Mouse (Mus musculus) embryonic fibroblast, embryonic 13.5 days (primary cell): Measurements from ENCODE around the gene Tmprss2. TPM values are rescaled to one million over a fixed set of nuclear protein-coding genes. Genes with fewer than 3 reads are reported as not detected.

Experiments used
- H3K27ac ChIP-seq: 2 replicates; pipeline ENCODE4 v1.5.1; 2012; ENCODE audit warnings: low read length, control low read depth, inconsistent platforms; ENCODE audit not compliant: insufficient read depth
- H3K4me1 ChIP-seq: 2 replicates; pipeline ENCODE4 v1.6.1; 2011; ENCODE audit warnings: low read length; ENCODE audit not compliant: control insufficient read depth, insufficient read depth
- H3K4me3 ChIP-seq: 2 replicates; pipeline ENCODE4 v1.5.1; 2011; ENCODE audit warnings: mild to moderate bottlenecking, control low read depth, low read length; ENCODE audit not compliant: insufficient read depth
- CTCF ChIP-seq: IDR thresholded peaks from 2 replicates; pipeline ENCODE4 v1.5.1; 2011; ENCODE audit warnings: mild to moderate bottlenecking, control low read depth, low read length, moderate library complexity, borderline replicate concordance; ENCODE audit not compliant: insufficient read depth
- POLR2A ChIP-seq: IDR thresholded peaks from 2 replicates; pipeline ENCODE4 v1.6.1; 2011; ENCODE audit warnings: low read depth, mild to moderate bottlenecking, control low read depth, low read length, moderate library complexity
- polyA plus RNA-seq: library from polyadenylated mRNA; stranded (reverse); fragments of >200 nt; gene quantifications from 2 replicates; pipeline ENCODE4 v1.2.4, GENCODE M21; 2011; ENCODE audit warnings: low read depth; ENCODE audit not compliant: missing spikeins, insufficient read length

Gene Tmprss2
- polyA plus RNA-seq, 1 experiment, result not detected

- TF ChIP-seq CTCF, result no peak
- TF ChIP-seq POLR2A, result no peak
- Histone ChIP-seq H3K4me3 (no peak overlapping the region), H3K4me1 (no peaks in the 10 kb centered on the region)
These were observed 1.0 kb upstream of the Tmprss2 start for GRCm38 (mm10) chr16:97612009-97612408.

GRCm38 (mm10) chr16:97610246-97610645 is 749 bp downstream of the Tmprss2 start:
- no peak overlapping the region; the same call in 1 of the 2 replicates for H3K4me3 ChIP-seq
- no peak overlapping the region for H3K27ac ChIP-seq
- TF ChIP-seq POLR2A (no peak), CTCF (no peak)
- no peaks in the 10 kb centered on the region for H3K4me1 ChIP-seq

More at GRCm38 (mm10) chr16:97612009-97612408, 1.0 kb upstream of the Tmprss2 start:
- H3K27ac ChIP-seq, result no peak overlapping the region

- no peak overlapping the region for H3K4me3 ChIP-seq
- H3K4me1 ChIP-seq, result no peaks in the 10 kb centered on the region
- no peak for TF ChIP-seq POLR2A
- no peak for TF ChIP-seq CTCF
- H3K27ac ChIP-seq, result no peak overlapping the region
These were observed 1.3 kb downstream of the Tmprss2 start for GRCm38 (mm10) chr16:97609676-97610075.

GRCm38 (mm10) chr16:97607956-97608355 is 3.0 kb downstream of the Tmprss2 start:
- no peak overlapping the region for H3K27ac ChIP-seq
- H3K4me1 ChIP-seq, result no peaks in the 10 kb centered on the region
- TF ChIP-seq CTCF (no peak), POLR2A (no peak)
- H3K4me3 ChIP-seq, result no peak overlapping the region

- Histone ChIP-seq H3K27ac (no peak overlapping the region), H3K4me3 (no peak overlapping the region), H3K4me1 (no peaks in the 10 kb centered on the region)
- no peak for TF ChIP-seq CTCF
- no peak for TF ChIP-seq POLR2A
These were observed 4.2 kb downstream of the Tmprss2 start for GRCm38 (mm10) chr16:97606829-97607228.

- TF ChIP-seq POLR2A (no peak), CTCF (no peak)
- H3K4me1 ChIP-seq, result no peaks in the 10 kb centered on the region
- no peak overlapping the region for H3K27ac ChIP-seq
- H3K4me3 ChIP-seq, result no peak overlapping the region
These were observed 4.9 kb downstream of the Tmprss2 start for GRCm38 (mm10) chr16:97605957-97606721.

- Histone ChIP-seq H3K27ac (no peak overlapping the region), H3K4me1 (no peaks in the 10 kb centered on the region), H3K4me3 (no peak overlapping the region)
- TF ChIP-seq CTCF (no peak), POLR2A (no peak)
These were observed 8.7 kb downstream of the Tmprss2 start for GRCm38 (mm10) chr16:97602256-97602655.

- no peak overlapping the region for H3K27ac ChIP-seq
- TF ChIP-seq CTCF (no peak), POLR2A (no peak)
These were observed 10.4 kb downstream of the Tmprss2 start for GRCm38 (mm10) chr16:97600591-97600990.

GRCm38 (mm10) chr16:97598046-97598445 is 12.9 kb downstream of the Tmprss2 start:
- Histone ChIP-seq H3K27ac (no peak overlapping the region), H3K4me3 (no peak overlapping the region), H3K4me1 (no peaks in the 10 kb centered on the region)
- TF ChIP-seq CTCF (no peak), POLR2A (no peak)

More at GRCm38 (mm10) chr16:97600591-97600990, 10.4 kb downstream of the Tmprss2 start:
- no peaks in the 10 kb centered on the region for H3K4me1 ChIP-seq
- H3K4me3 ChIP-seq, result no peak overlapping the region

- Histone ChIP-seq H3K4me3 (no peak overlapping the region), H3K4me1 (no peaks in the 10 kb centered on the region), H3K27ac (no peak overlapping the region)
- TF ChIP-seq CTCF, result no peak
- TF ChIP-seq POLR2A, result no peak
These were observed 17.0 kb downstream of the Tmprss2 start for GRCm38 (mm10) chr16:97593816-97594509.

- H3K4me3 ChIP-seq, result no peak overlapping the region
- TF ChIP-seq CTCF (peak; percentile 73), POLR2A (no peak)
- H3K27ac ChIP-seq, result no peak overlapping the region
- no peaks in the 10 kb centered on the region for H3K4me1 ChIP-seq
These were observed 17.9 kb downstream of the Tmprss2 start for GRCm38 (mm10) chr16:97593057-97593456.
